Mouse (Mus musculus) stomach, embryonic 14.5 days (tissue): Measurements from ENCODE around the gene Lair1. TPM values are rescaled to one million over a fixed set of nuclear protein-coding genes. Genes with fewer than 3 reads are reported as not detected.
"Not testable (repeated sequence)": the region's sequence is repeated elsewhere in the genome, so short reads cannot be mapped to it uniquely, and the experiment has no call there.

Experiments used
- ATAC-seq: fragments of 200-750 bp; cut with Nextera tagmentation; 2 replicates; pipeline ENCODE4 v1.8.0; 2017; ENCODE audit warnings: low read depth, moderate TSS enrichment; ENCODE audit not compliant: insufficient number of reproducible peaks, insufficient read depth, low FRiP score
- H3K27ac ChIP-seq: fragments of 300-500 bp; sonication (generic); 2 replicates; pipeline ENCODE4 v1.5.1; 2014; ENCODE audit warnings: mild to moderate bottlenecking, low read length, moderate library complexity, mixed read lengths
- H3K27me3 ChIP-seq: fragments of 300-500 bp; sonication (generic); 2 replicates; pipeline ENCODE4 v1.6.1; 2014; ENCODE audit warnings: low read length, control low read depth, mixed read lengths; ENCODE audit not compliant: control insufficient read depth, insufficient read depth
- H3K36me3 ChIP-seq: fragments of 300-500 bp; sonication (generic); 2 replicates; pipeline ENCODE4 v1.6.1; 2014; ENCODE audit warnings: mild to moderate bottlenecking, control low read depth, low read length, moderate library complexity, mixed read lengths; ENCODE audit not compliant: control insufficient read depth, insufficient read depth
- H3K4me1 ChIP-seq: fragments of 300-500 bp; sonication (generic); 2 replicates; pipeline ENCODE4 v1.6.1; 2014; ENCODE audit warnings: low read length, control low read depth, mixed read lengths; ENCODE audit not compliant: control insufficient read depth, insufficient read depth
- H3K4me2 ChIP-seq: fragments of 300-500 bp; sonication (generic); replicated peaks from 2 replicates; pipeline ENCODE4 v1.6.1; 2014; ENCODE audit warnings: low read depth, low read length, control low read depth
- H3K4me3 ChIP-seq: fragments of 300-500 bp; sonication (generic); 2 replicates; pipeline ENCODE4 v1.5.1; 2014; ENCODE audit warnings: low read depth, low read length, control low read depth
- H3K9ac ChIP-seq: fragments of 300-500 bp; sonication (generic); replicated peaks from 2 replicates; pipeline ENCODE4 v1.6.1; 2014; ENCODE audit warnings: low read depth, mild to moderate bottlenecking, control low read depth, low read length, moderate library complexity, mixed read lengths
- H3K9me3 ChIP-seq: fragments of 300-500 bp; sonication (generic); 2 replicates; pipeline ENCODE4 v1.6.1; 2016; ENCODE audit warnings: low read depth, low read length, control low read depth; ENCODE audit not compliant: control insufficient read depth
- WGBS: fragments of 180-500 bp; shearing (Covaris S2); extraction: QIAGEN DNeasy Blood & Tissue Kit; methylation state at CpG from one replicate; pipeline ENCODE4 v1.1.7; 2014; 5-methylcytosine and 5-hydroxymethylcytosine counted together
- polyA plus RNA-seq: library from polyadenylated mRNA; unstranded; fragments of >200 nt; fragmentation: Nextera tagmentation; extraction: Ambion mirVana; gene quantifications from 2 replicates; pipeline ENCODE4 v1.2.1, GENCODE M21; 2014

Lair1 gene
- polyA plus RNA-seq, 1 experiment from 2014 or later, result 2.4 TPM

GRCm38 (mm10) chr7:4063714-4064425 is 866 bp upstream of the Lair1 start:
- no peaks in the 10 kb centered on the region for H3K27me3 ChIP-seq
- H3K9ac ChIP-seq, result no peak overlapping the region
- H3K4me2 ChIP-seq, result no peak overlapping the region
- no peak overlapping the region for H3K4me3 ChIP-seq
- 100% methylated on average over 1 of the region's 1 CpGs for WGBS
- H3K9me3 ChIP-seq, result no peaks in the 10 kb centered on the region
- H3K4me1 ChIP-seq, result no peaks in the 10 kb centered on the region
- no peak overlapping the region for H3K27ac ChIP-seq
- no peak for ATAC-seq
- no peaks in the 10 kb centered on the region for H3K36me3 ChIP-seq

GRCm38 (mm10) chr7:4060602-4061188 is 2.3 kb downstream of the Lair1 start:
- H3K9ac ChIP-seq, H3K27ac ChIP-seq, H3K4me3 ChIP-seq, ATAC-seq, H3K4me2 ChIP-seq, H3K36me3 ChIP-seq, H3K9me3 ChIP-seq, H3K4me1 ChIP-seq, H3K27me3 ChIP-seq: not testable (repeated sequence)
- WGBS, result 56% methylated on average over 9 of the region's 9 CpGs

GRCm38 (mm10) chr7:4026794-4027421 is 36.1 kb downstream of the Lair1 start:
- Histone ChIP-seq H3K4me2 (no peak overlapping the region), H3K27ac (no peak overlapping the region), H3K27me3 (no peaks in the 10 kb centered on the region), H3K9me3 (no peaks in the 10 kb centered on the region), H3K4me1 (no peaks in the 10 kb centered on the region), H3K36me3 (no peaks in the 10 kb centered on the region), H3K9ac (no peak overlapping the region), H3K4me3 (no peak overlapping the region)
- 23% methylated on average over 3 of the region's 3 CpGs for WGBS
- ATAC-seq, result 0 out of 2 replicates have a peak, but pooled peaks have one; percentile 49

- not testable (repeated sequence) for H3K27me3 ChIP-seq, H3K9ac ChIP-seq, H3K36me3 ChIP-seq, H3K4me2 ChIP-seq, H3K4me1 ChIP-seq, H3K4me3 ChIP-seq, ATAC-seq, H3K27ac ChIP-seq, H3K9me3 ChIP-seq
- WGBS, result 68% methylated on average over 3 of the region's 3 CpGs
Measured at GRCm38 (mm10) chr7:4004636-4005035, 58.4 kb downstream of the Lair1 start.

GRCm38 (mm10) chr7:4003996-4004395 is 59.0 kb downstream of the Lair1 start:
- H3K9me3 ChIP-seq, H3K27me3 ChIP-seq, H3K4me3 ChIP-seq, H3K4me1 ChIP-seq, ATAC-seq, H3K27ac ChIP-seq, H3K4me2 ChIP-seq, H3K36me3 ChIP-seq, H3K9ac ChIP-seq: not testable (repeated sequence)
- 86% methylated on average over 4 of the region's 4 CpGs for whole genome bisulfite sequencing

GRCm38 (mm10) chr7:3962017-3962416 is 101.0 kb downstream of the Lair1 start:
- no peak overlapping the region for H3K4me2 ChIP-seq
- no peak overlapping the region for H3K27ac ChIP-seq
- H3K4me1 ChIP-seq, result no peaks in the 10 kb centered on the region
- no peak overlapping the region for H3K9ac ChIP-seq
- no peak overlapping the region for H3K4me3 ChIP-seq
- H3K36me3 ChIP-seq, result no peaks in the 10 kb centered on the region
- H3K27me3 ChIP-seq, result no peaks in the 10 kb centered on the region
- no peaks in the 10 kb centered on the region for H3K9me3 ChIP-seq
- ATAC-seq, result no peak
- 96% methylated on average over 2 of the region's 2 CpGs for WGBS

GRCm38 (mm10) chr7:3957387-3957786 is 105.6 kb downstream of the Lair1 start:
- ATAC-seq, result no peak
- 85% methylated on average over 3 of the region's 3 CpGs for WGBS
- no peak overlapping the region for H3K4me2 ChIP-seq

More at GRCm38 (mm10) chr7:3957387-3957786, 105.6 kb downstream of the Lair1 start:
- H3K4me1 ChIP-seq, result no peaks in the 10 kb centered on the region
- no peaks in the 10 kb centered on the region for H3K27me3 ChIP-seq
- H3K36me3 ChIP-seq, result no peaks in the 10 kb centered on the region
- H3K4me3 ChIP-seq, result no peak overlapping the region
- no peak overlapping the region for H3K27ac ChIP-seq
- H3K9me3 ChIP-seq, result no peaks in the 10 kb centered on the region
- H3K9ac ChIP-seq, result no peak overlapping the region
